Mouse (Mus musculus): ENCODE results near the gene Setd5. TPM values are rescaled to one million over a fixed set of nuclear protein-coding genes. Genes with fewer than 3 reads are reported as not detected.

The Setd5 gene
- polyA plus RNA-seq, 1 experiment from 2014 or later, result 69.1 TPM

DNA sequence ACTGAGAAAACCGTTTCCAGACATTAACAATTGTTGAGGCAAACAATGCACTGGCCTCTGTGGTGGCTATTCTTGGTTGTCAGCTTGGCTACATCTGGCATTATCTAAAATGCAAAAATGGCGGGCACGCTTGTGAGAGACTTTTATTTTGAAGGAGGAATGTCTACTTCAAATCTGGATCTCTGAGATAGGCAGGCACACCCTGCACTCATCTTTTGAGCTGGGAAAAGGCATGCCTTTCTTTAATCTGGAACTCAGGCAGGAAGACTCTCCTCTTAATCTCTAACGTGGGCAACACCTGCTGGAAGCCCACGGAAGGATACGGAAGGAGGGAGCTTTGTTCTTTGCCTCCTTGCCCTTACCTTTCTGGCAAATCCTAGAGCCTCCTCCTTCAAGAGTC, 77.7 kb downstream of the Setd5 start:
- H3K4me2 ChIP-seq (replicated peaks), result no peak overlapping the region
- 85% methylated on average over 6 of the region's 6 CpGs for WGBS
- no peaks in the 10 kb centered on the region for H3K27me3 ChIP-seq
- no peaks in the 10 kb centered on the region for H3K9me3 ChIP-seq
- H3K9ac ChIP-seq (replicated peaks), result no peak overlapping the region
- H3K4me3 ChIP-seq, result no peak overlapping the region
- ATAC-seq (ENCODE audit: low FRiP score, low read depth), result no peak
- peaks cover 57% of the 10 kb centered on the region for H3K36me3 ChIP-seq
- H3K4me1 ChIP-seq, result no peaks in the 10 kb centered on the region
- no peak overlapping the region for H3K27ac ChIP-seq (replicated peaks)

DNA sequence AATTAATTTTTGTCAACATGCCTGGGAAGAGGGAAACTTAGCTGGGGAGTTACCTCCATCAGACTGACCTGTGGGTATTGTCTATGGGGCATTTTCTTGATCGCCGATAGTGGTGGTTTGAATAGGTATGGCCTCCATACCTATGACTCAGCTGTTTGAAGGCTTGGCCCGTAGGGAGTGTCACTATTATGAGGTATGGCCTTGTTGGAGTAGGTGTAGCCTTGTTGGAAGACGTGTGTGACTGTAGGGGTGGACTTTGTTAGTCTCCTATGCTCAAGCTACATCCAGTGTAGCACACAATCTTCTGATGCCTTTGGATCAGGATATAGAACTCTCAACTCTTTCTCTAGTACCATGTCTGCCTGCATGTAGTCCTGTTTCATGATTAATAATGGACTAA, 78.9 kb downstream of the Setd5 start:
- ATAC-seq (ENCODE audit: low FRiP score, low read depth), result no peak
- H3K4me2 ChIP-seq (replicated peaks), result no peak overlapping the region
- no peaks in the 10 kb centered on the region for H3K27me3 ChIP-seq
- 91% methylated on average over 4 of the region's 4 CpGs for WGBS
- no peaks in the 10 kb centered on the region for H3K4me1 ChIP-seq
- H3K4me3 ChIP-seq, result no peak overlapping the region
- H3K36me3 ChIP-seq, result peaks cover 50% of the 10 kb centered on the region
- no peak overlapping the region for H3K9ac ChIP-seq (replicated peaks)
- no peak overlapping the region for H3K27ac ChIP-seq (replicated peaks)
- no peaks in the 10 kb centered on the region for H3K9me3 ChIP-seq

DNA sequence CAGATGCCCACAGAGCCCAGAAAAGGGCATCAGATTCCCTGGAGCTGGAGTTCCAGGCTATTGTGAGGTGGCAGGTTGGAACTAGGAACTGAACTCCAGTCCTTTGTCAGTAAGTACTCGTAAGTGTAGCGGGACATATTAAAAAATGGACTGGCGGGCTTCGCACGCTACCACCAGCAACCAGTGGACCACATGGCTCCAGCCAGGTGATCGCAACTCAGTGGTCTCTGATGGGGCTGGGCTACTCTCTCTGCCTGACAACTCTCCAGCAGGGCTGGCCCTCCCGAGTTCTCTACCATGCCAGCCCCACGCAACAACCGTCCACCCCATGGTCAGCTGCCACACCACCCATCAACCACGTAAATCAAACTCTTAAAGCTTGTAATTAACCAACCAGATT, 82.9 kb downstream of the Setd5 start:
- Histone ChIP-seq H3K9ac (replicated peaks) (no peak overlapping the region), H3K9me3 (no peaks in the 10 kb centered on the region), H3K36me3 (peaks cover 11% of the 10 kb centered on the region; the same call in 1 of the 2 replicates), H3K4me2 (replicated peaks) (no peak overlapping the region), H3K4me1 (no peaks in the 10 kb centered on the region), H3K27ac (replicated peaks) (no peak overlapping the region), H3K27me3 (no peaks in the 10 kb centered on the region), H3K4me3 (no peak overlapping the region)
- 97% methylated on average over 10 of the region's 10 CpGs for WGBS
- ATAC-seq (ENCODE audit: low FRiP score, low read depth), result no peak

DNA sequence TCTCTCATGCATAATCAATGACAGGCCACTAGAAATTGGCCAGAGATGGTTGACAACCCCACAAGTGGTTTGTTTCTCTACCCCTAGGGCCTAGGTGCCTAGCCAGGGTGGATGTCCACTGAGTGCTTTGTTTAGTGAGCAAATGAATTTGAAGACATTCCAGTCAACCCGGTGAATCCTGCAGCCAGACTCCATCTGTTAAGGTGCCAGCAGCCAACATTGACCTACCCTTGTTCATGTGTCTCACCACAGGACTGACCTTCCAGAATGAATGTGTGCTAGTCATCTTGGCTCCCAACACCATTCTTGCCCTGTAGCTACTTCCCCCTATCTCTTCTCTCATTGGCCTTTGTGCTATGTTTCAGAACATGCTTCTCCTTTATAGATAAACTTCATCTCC, 84.8 kb downstream of the Setd5 start:
- Histone ChIP-seq H3K27ac (replicated peaks) (no peak overlapping the region), H3K9ac (replicated peaks) (no peak overlapping the region), H3K9me3 (no peaks in the 10 kb centered on the region), H3K4me1 (no peaks in the 10 kb centered on the region), H3K4me3 (no peak overlapping the region), H3K36me3 (0 out of 2 replicates have a peak, but pooled peaks cover 4% of the 10 kb centered on the region), H3K27me3 (no peaks in the 10 kb centered on the region), H3K4me2 (replicated peaks) (no peak overlapping the region)
- ATAC-seq (ENCODE audit: low FRiP score, low read depth), result no peak
- WGBS, result 95% methylated on average over 1 of the region's 1 CpGs

DNA sequence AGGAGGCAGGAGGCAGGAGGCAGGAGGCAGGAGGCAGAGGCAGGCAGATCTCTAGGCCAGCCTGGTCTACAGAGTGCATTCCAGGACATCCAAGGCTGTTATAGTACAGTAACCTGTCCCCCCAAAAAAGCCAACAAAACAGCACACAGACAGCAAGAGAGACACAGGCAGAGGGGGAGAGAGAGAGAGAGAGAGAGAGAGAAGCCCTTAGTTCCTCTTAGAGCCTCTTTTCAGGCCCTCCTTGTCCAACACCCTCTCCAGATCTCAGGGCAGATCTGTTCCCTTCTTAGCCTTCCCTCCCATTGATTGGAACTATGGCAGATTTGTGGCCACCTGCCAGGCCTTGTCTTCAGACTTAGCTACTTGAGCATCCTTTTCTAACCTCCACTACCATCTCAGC, 86.3 kb downstream of the Setd5 start:
- Histone ChIP-seq H3K27me3 (no peaks in the 10 kb centered on the region), H3K9ac (replicated peaks) (no peak overlapping the region), H3K36me3 (0 out of 2 replicates have a peak, but pooled peaks cover 4% of the 10 kb centered on the region), H3K4me3 (no peak overlapping the region), H3K4me1 (no peaks in the 10 kb centered on the region), H3K27ac (replicated peaks) (no peak overlapping the region), H3K9me3 (no peaks in the 10 kb centered on the region), H3K4me2 (replicated peaks) (no peak overlapping the region)
- ATAC-seq (ENCODE audit: low FRiP score, low read depth), result no peak

DNA sequence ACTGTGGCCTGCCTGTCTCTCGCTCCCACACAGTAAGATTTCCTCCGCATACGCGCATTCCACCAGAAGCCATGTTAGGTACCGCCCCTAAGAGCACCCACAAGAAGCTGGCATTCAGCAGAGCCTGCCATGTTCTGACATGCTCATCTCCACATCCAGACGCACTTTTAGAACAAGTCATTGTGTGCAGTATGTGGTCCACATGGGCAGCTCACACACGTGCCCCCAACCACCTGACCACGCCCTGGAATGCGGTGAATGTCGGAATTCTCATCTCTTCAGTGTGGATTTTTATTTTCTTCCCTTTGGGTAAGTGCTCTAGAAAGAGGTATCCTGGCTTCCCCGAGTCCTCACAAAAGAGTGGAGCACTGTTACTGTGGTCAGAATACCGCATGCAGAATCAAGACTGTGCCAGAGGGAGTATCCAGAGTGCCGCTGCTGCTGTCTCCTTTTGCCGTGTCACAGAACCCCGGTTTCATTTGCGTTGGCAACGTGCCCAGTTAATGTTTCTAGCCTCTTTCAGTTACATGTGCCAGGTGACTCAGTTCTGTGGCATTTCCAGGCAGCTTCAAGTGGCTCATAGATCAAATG, 89.6 kb downstream of the Setd5 start:
- Histone ChIP-seq H3K4me3 (no peak overlapping the region), H3K4me2 (replicated peaks) (no peak overlapping the region), H3K9ac (replicated peaks) (no peak overlapping the region), H3K36me3 (0 out of 2 replicates have a peak, but pooled peaks cover 12% of the 10 kb centered on the region), H3K9me3 (no peaks in the 10 kb centered on the region), H3K27me3 (no peaks in the 10 kb centered on the region), H3K27ac (replicated peaks) (no peak overlapping the region), H3K4me1 (no peaks in the 10 kb centered on the region)
- ATAC-seq (ENCODE audit: low FRiP score, low read depth), result no peak
- 83% methylated on average over 17 of the region's 17 CpGs for WGBS

DNA sequence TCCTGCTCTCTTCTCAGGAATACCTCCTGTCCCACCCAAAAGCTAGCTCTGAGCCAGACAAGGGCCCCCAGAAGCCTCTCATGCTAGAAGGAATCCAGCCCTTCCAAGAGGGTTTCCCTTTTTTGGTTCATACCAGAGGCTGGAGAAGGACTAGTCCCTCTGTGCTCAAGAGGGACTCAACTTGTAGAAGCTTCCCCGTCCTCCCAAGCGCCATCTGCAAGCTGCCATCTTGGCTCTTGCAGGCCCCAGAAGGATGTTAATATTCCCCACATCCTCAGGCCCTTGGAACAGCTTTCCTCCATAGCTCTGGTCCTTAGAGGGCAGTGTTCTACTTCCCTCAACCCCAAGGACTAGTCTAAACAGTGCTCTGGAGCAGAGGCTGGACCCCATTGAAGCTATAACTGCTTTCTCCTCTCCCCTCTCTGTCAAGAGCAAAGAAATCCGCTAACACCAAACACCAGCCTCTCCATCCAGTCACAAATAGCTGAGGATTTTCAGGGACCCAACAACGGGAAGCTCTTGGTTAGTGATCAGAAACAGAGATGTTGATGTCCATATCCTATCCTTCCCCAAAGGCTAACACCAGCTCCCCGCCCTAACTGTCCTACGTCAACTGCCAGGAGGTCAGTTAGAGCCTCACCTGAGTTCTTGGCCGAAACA, 91.3 kb downstream of the Setd5 start:
- 89% methylated on average over 7 of the region's 7 CpGs for WGBS
- Histone ChIP-seq H3K27ac (replicated peaks) (no peak overlapping the region), H3K4me3 (no peak overlapping the region), H3K4me1 (no peaks in the 10 kb centered on the region), H3K27me3 (no peaks in the 10 kb centered on the region), H3K4me2 (replicated peaks) (no peak overlapping the region), H3K9me3 (no peaks in the 10 kb centered on the region), H3K36me3 (0 out of 2 replicates have a peak, but pooled peaks cover 12% of the 10 kb centered on the region), H3K9ac (replicated peaks) (no peak overlapping the region)
- ATAC-seq (ENCODE audit: low FRiP score, low read depth), result no peak

DNA sequence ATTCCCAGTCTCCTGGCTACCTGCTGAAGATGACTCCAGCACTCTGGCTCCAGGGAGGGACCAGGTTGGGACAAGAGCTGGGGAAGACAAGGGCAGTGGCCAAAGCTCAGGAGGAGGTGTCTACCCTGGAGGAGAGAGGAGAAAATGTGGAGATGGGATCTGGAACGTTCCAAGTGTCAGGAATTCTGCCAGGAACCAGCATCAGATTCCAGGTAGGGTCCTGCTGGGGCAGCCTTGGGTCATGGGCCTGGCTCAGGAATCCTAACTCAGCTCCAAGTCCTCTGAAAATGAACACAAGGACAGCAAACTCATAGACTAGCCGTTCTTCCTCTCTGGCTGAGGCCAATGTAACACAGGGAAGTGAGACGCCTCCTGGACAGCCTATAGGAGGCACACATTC, 92.7 kb downstream of the Setd5 start:
- WGBS, result 80% methylated on average over 3 of the region's 3 CpGs

DNA sequence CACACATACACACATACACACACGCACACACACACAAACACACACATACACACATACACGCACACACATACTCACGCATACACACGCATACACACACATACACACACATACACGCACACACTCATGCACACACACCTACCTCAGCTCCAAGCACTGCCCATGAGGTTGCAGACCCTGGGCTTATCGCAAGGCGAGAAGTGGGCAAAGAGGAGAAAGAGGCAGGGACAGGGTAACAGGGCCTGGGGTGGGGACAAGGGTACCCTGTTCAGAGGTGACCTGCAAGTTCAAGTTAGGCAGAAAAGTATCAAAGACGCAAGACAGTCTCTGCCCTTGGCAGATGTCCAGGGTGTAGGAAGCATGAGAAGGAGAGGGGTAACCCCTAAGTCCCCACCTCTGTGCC, 93.5 kb downstream of the Setd5 start:
- Histone ChIP-seq H3K9me3 (no peaks in the 10 kb centered on the region), H3K36me3 (peaks cover 15% of the 10 kb centered on the region; the same call in 1 of the 2 replicates), H3K4me1 (no peaks in the 10 kb centered on the region), H3K9ac (replicated peaks) (no peak overlapping the region), H3K4me2 (replicated peaks) (no peak overlapping the region), H3K27me3 (no peaks in the 10 kb centered on the region), H3K4me3 (no peak overlapping the region), H3K27ac (replicated peaks) (no peak overlapping the region)
- 92% methylated on average over 8 of the region's 8 CpGs for WGBS
- ATAC-seq (ENCODE audit: low FRiP score, low read depth), result no peak

More for the DNA sequence above, 92.7 kb downstream of the Setd5 start:
- 0 out of 2 replicates have a peak, but pooled peaks cover 12% of the 10 kb centered on the region for H3K36me3 ChIP-seq
- no peak overlapping the region for H3K9ac ChIP-seq (replicated peaks)
- no peak overlapping the region for H3K27ac ChIP-seq (replicated peaks)
- no peak overlapping the region for H3K4me3 ChIP-seq
- no peak for ATAC-seq (ENCODE audit: low FRiP score, low read depth)
- H3K27me3 ChIP-seq, result no peaks in the 10 kb centered on the region
- H3K9me3 ChIP-seq, result no peaks in the 10 kb centered on the region
- H3K4me2 ChIP-seq (replicated peaks), result no peak overlapping the region
- H3K4me1 ChIP-seq, result no peaks in the 10 kb centered on the region

DNA sequence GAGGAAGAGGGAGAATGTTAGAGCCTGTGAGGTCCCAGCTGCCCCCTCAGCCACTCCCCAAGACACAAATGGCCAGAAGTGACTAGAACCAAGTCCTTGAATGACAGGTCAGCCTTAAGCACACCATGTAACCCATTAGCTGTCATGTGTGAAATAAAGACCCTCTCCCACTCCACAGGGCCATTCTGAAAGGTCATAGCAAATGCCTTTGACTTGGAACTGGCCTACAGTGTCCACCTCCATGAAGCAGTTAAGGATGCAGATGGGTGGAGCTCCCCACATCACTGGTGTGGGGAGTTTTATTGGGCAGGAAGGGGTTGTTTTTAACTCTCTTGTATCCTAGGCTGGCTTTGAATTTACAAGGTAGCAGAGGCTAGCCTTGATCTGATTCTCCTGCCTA, 94.8 kb downstream of the Setd5 start:
- no peak for ATAC-seq (ENCODE audit: low FRiP score, low read depth)
- Histone ChIP-seq H3K27me3 (no peaks in the 10 kb centered on the region), H3K4me2 (replicated peaks) (no peak overlapping the region), H3K9me3 (no peaks in the 10 kb centered on the region), H3K4me3 (no peak overlapping the region), H3K9ac (replicated peaks) (no peak overlapping the region), H3K36me3 (peaks cover 22% of the 10 kb centered on the region; the same call in 1 of the 2 replicates), H3K27ac (replicated peaks) (no peak overlapping the region), H3K4me1 (no peaks in the 10 kb centered on the region)

DNA sequence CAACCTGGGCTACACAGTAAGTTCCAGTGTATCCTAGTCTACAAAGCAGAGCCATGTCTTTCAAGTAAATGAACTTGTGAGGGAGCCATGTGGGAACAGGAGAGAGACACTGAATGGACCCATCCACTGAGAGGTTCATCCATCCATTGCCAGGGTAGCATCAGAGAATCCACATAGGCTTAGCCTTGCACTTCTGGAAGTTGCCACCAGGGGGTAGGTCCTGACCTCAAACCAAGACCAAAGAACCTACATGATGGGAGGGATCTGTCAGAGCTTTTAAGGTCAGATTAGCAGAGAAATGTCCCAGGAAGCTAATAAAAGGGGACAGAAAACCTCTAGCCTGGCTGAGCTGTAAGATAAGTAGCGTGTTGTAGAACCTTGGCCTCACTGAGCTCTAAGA, 95.4 kb downstream of the Setd5 start:
- ATAC-seq (ENCODE audit: low FRiP score, low read depth), result no peak
- Histone ChIP-seq H3K4me3 (no peak overlapping the region), H3K4me1 (no peaks in the 10 kb centered on the region), H3K36me3 (peaks cover 22% of the 10 kb centered on the region; the same call in 1 of the 2 replicates), H3K4me2 (replicated peaks) (no peak overlapping the region), H3K9me3 (no peaks in the 10 kb centered on the region), H3K27me3 (no peaks in the 10 kb centered on the region), H3K9ac (replicated peaks) (no peak overlapping the region), H3K27ac (replicated peaks) (no peak overlapping the region)
- WGBS, result 58% methylated on average over 1 of the region's 1 CpGs

DNA sequence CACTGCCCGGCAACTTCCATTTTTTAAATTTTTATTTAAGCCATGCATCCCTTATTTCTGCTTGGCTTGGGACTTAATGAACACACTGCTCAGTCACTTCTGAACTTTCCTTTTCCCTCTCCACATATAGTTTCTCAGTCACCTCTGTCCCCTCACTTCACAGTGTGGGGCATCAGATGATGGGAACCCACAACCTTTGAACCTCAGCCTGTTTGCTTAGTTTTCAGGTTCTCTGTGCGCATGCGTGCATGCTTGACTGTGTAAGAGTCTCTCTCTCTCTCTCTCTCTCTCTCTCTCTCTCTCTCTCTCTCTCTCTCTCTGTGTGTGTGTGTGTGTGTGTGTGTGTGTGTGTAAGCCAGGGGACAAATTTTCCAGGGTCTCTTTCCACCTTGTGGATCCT, 98.3 kb downstream of the Setd5 start:
- H3K27ac ChIP-seq (replicated peaks), result no peak overlapping the region
- no peak overlapping the region for H3K9ac ChIP-seq (replicated peaks)
- 92% methylated on average over 3 of the region's 3 CpGs for WGBS
- H3K4me1 ChIP-seq, result peaks cover 16% of the 10 kb centered on the region
- no peaks in the 10 kb centered on the region for H3K9me3 ChIP-seq
- no peak overlapping the region for H3K4me3 ChIP-seq
- no peak for ATAC-seq (ENCODE audit: low FRiP score, low read depth)
- H3K27me3 ChIP-seq, result no peaks in the 10 kb centered on the region
- peaks cover 20% of the 10 kb centered on the region; the same call in 1 of the 2 replicates for H3K36me3 ChIP-seq
- no peak overlapping the region for H3K4me2 ChIP-seq (replicated peaks)

All from midbrain, embryonic 12.5 days (tissue).